2 mouse cellular contexts compared by ENCODE assay signal in the genomic region with DNA sequence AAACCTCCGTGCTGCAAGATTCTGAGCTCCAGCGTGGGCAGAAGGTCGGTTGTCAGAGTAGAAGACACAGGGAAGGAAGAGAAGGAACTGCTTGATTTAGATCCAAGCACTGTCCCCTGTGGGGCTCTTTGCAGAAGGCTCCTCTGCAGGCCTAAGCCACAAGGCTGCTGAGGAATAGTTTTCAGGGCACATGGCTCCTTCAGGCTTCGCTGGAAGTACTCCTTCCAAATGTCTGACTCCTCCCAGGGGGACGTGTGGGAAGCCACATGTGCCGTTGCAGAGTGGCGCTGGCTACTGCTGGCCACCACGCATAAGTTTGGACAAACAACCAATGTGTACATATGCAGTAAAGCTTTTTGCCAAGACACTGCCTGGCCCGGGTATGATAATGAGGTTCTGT. TPM values are rescaled to one million over a fixed set of nuclear protein-coding genes. Genes with fewer than 3 reads are reported as not detected.
"Had no signal": no experiment of that assay in that cellular context is flagged by ENCODE, and none has a peak within 500 bp of the region (broad histone marks: within the 10 kb centered on the region; RNA-seq: fewer than 3 reads in every experiment).

No protein-coding gene starts in this region.

RNA-seq across cellular contexts. Expression of gene Slc9a4, which starts 19.8 kb away (rescaled TPM):
- total RNA-seq: megakaryocyte progenitor cell, adult 5-6 weeks; neutrophil, adult 5-6 weeks had no signal
